Mouse (Mus musculus): ENCODE results near the gene Prmt8. TPM values are rescaled to one million over a fixed set of nuclear protein-coding genes. Genes with fewer than 3 reads are reported as not detected.

Gene Prmt8
- polyA plus RNA-seq, 1 experiment from 2014 or later, result 41.2 TPM

- 25% methylated on average over 4 of the region's 4 CpGs for WGBS
- no peak overlapping the region for H3K9ac ChIP-seq
- H3K27ac ChIP-seq, result peak overlapping the region; percentile 76
- H3K4me3 ChIP-seq, result no peak overlapping the region
- no peaks in the 10 kb centered on the region for H3K9me3 ChIP-seq
- H3K36me3 ChIP-seq, result 0 out of 2 replicates have a peak, but pooled peaks cover 3% of the 10 kb centered on the region
- H3K4me1 ChIP-seq (replicated peaks), result peaks cover 30% of the 10 kb centered on the region
- H3K27me3 ChIP-seq, result no peaks in the 10 kb centered on the region
- no peak overlapping the region for H3K4me2 ChIP-seq
- ATAC-seq (ENCODE audit: low FRiP score), result peak; percentile 70
Measured at GRCm38 (mm10) chr6:127684981-127685380, 84.3 kb downstream of the Prmt8 start.

DNA sequence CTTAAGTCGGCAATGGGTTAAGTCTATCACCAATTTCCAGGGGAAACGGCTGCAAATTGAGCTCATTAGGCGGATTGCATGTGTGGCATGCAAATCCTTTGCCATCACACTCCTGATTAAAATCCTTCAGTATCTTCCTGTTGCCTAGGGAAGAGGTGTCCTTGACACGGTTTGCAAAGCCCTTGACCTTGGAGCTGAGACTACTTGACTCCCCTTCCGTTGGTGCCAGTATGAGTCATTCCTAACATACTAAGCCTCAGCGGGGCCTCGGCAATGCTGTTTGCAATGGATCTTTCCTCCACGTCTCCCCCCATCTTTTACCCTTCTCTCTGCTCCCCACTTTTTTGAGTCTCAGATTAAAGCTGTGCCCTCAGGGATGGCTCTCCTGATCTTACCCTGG lies 85.7 kb downstream of the Prmt8 start:
- no peak for ATAC-seq (ENCODE audit: low FRiP score)

DNA sequence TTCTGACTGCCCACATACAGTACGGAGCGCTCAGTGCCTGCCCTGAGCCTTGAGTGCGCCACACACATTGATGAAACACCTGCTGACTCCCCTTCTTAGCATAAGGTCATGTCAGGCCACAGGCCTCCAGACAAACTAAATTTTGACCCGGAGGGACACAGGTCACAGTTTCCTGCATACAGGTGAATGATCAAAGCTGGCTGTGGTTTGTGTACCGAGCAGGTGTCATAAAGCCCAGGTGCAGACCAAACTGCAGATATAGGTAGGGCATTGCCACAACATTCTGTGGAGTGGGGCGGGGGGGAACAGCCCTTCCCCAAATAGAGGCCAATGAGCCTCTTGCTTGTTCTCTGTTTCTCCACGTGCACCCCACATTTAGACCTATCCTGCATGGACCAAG lies 88.5 kb downstream of the Prmt8 start:
- Histone ChIP-seq H3K27me3 (no peaks in the 10 kb centered on the region), H3K27ac (no peak overlapping the region), H3K4me3 (no peak overlapping the region), H3K9ac (no peak overlapping the region), H3K4me2 (no peak overlapping the region), H3K36me3 (no peaks in the 10 kb centered on the region), H3K9me3 (no peaks in the 10 kb centered on the region), H3K4me1 (replicated peaks) (peaks cover 49% of the 10 kb centered on the region)
- no peak for ATAC-seq (ENCODE audit: low FRiP score)
- WGBS, result 93% methylated on average over 7 of the region's 7 CpGs

More for the DNA sequence above, 85.7 kb downstream of the Prmt8 start:
- no peaks in the 10 kb centered on the region for H3K27me3 ChIP-seq
- WGBS, result 58% methylated on average over 8 of the region's 8 CpGs
- H3K9me3 ChIP-seq, result no peaks in the 10 kb centered on the region
- H3K9ac ChIP-seq, result no peak overlapping the region
- no peak overlapping the region for H3K4me3 ChIP-seq
- H3K36me3 ChIP-seq, result no peaks in the 10 kb centered on the region
- no peak overlapping the region for H3K4me2 ChIP-seq
- peaks cover 32% of the 10 kb centered on the region for H3K4me1 ChIP-seq (replicated peaks)
- H3K27ac ChIP-seq, result peak overlapping the region; percentile 79

GRCm38 (mm10) chr6:127678998-127679397 lies 90.3 kb downstream of the Prmt8 start:
- 72% methylated on average over 3 of the region's 3 CpGs for WGBS
- no peaks in the 10 kb centered on the region for H3K9me3 ChIP-seq
- H3K27me3 ChIP-seq, result no peaks in the 10 kb centered on the region
- no peak overlapping the region for H3K4me2 ChIP-seq
- no peak overlapping the region for H3K27ac ChIP-seq
- no peak overlapping the region for H3K4me3 ChIP-seq
- ATAC-seq (ENCODE audit: low FRiP score), result no peak
- H3K4me1 ChIP-seq (replicated peaks), result peaks cover 33% of the 10 kb centered on the region
- no peak overlapping the region for H3K9ac ChIP-seq
- no peaks in the 10 kb centered on the region for H3K36me3 ChIP-seq

DNA sequence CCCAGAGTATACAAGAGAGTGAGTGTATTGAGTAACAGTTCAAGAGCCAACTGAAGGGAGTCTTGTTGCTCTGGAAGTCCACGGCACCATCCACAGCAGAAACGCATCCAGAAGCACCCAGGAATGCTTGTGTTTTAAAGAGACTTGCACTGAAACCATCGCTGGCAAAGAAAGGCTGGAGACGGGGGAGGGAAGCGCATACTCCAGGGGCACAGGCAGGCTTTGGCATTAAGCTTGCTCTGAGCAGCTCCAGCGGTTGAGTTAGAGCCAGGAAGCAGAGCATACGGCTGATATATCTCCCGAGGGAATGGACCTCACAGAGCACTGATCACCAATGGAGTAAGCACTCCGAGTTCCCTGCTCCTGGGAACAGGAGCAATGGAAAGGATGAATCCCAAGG lies 91.0 kb downstream of the Prmt8 start:
- Histone ChIP-seq H3K4me3 (no peak overlapping the region), H3K36me3 (no peaks in the 10 kb centered on the region), H3K27ac (no peak overlapping the region), H3K9me3 (no peaks in the 10 kb centered on the region), H3K9ac (no peak overlapping the region), H3K4me1 (replicated peaks) (peaks cover 26% of the 10 kb centered on the region), H3K27me3 (no peaks in the 10 kb centered on the region), H3K4me2 (no peak overlapping the region)
- ATAC-seq (ENCODE audit: low FRiP score), result no peak
- 69% methylated on average over 9 of the region's 9 CpGs for WGBS

DNA sequence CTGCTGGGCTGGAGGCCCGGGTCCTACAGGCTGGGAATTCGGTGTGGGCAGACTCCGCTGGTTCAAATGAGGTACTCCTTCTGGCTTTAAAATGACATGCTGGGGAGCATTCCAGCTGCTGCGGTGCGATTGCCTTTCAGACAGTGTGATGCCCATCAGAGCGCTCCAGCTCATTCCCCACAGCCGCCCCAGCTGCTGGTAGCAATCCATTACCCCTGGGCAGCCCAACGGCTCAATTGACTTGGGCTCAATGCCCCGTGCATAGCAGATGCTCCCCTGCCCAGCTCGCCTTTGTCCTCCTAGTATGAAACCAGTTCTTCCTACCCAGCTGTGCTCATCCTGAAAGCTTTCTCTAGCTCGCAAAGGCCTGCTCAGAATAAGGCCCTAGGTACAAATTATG lies 92.4 kb downstream of the Prmt8 start:
- no peak overlapping the region for H3K4me2 ChIP-seq
- H3K9ac ChIP-seq, result peak overlapping the region; percentile 24; the same call in 1 of the 2 replicates
- H3K27me3 ChIP-seq, result no peaks in the 10 kb centered on the region
- H3K9me3 ChIP-seq, result no peaks in the 10 kb centered on the region
- ATAC-seq (ENCODE audit: low FRiP score), result peak; percentile 81
- H3K4me3 ChIP-seq, result no peak overlapping the region
- H3K36me3 ChIP-seq, result no peaks in the 10 kb centered on the region
- H3K27ac ChIP-seq, result peak overlapping the region; percentile 68
- 38% methylated on average over 11 of the region's 11 CpGs for WGBS
- peaks cover 19% of the 10 kb centered on the region for H3K4me1 ChIP-seq (replicated peaks)

DNA sequence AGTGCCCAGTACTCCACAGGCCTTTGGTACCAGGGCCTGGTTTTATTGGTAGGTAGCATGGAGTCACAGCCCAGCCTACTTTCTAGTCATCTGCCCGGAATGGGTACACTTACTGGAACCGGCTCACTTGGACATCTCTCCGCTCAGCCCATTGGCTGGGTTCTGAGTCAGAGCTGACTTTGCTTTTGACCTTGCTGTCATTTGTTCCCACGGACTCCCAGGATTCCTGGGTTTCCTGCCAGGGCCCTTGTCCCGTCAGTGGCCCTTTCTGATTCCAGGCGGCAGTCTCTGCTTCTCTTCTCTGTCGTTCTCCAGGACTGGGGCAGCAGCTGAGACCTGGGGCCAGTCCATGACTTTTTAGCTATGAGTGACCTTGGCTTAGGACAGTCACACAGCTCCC lies 97.2 kb downstream of the Prmt8 start:
- H3K9ac ChIP-seq, result no peak overlapping the region
- H3K4me1 ChIP-seq (replicated peaks), result peaks cover 16% of the 10 kb centered on the region
- no peak for ATAC-seq (ENCODE audit: low FRiP score)
- 86% methylated on average over 7 of the region's 7 CpGs for whole genome bisulfite sequencing
- no peaks in the 10 kb centered on the region for H3K36me3 ChIP-seq
- no peak overlapping the region for H3K4me3 ChIP-seq
- no peak overlapping the region for H3K4me2 ChIP-seq
- H3K9me3 ChIP-seq, result no peaks in the 10 kb centered on the region
- H3K27me3 ChIP-seq, result no peaks in the 10 kb centered on the region
- H3K27ac ChIP-seq, result no peak overlapping the region

- H3K9ac ChIP-seq, result no peak overlapping the region
- H3K4me2 ChIP-seq, result no peak overlapping the region
- H3K36me3 ChIP-seq, result no peaks in the 10 kb centered on the region
- H3K4me3 ChIP-seq, result no peak overlapping the region
- H3K4me1 ChIP-seq (replicated peaks), result peaks cover 8% of the 10 kb centered on the region; the same call in 1 of the 2 replicates
- H3K27ac ChIP-seq, result no peak overlapping the region
- no peaks in the 10 kb centered on the region for H3K9me3 ChIP-seq
- 95% methylated on average over 4 of the region's 4 CpGs for WGBS
- no peaks in the 10 kb centered on the region for H3K27me3 ChIP-seq
- no peak for ATAC-seq (ENCODE audit: low FRiP score)
Measured at GRCm38 (mm10) chr6:127670031-127670430, 99.2 kb downstream of the Prmt8 start.

DNA sequence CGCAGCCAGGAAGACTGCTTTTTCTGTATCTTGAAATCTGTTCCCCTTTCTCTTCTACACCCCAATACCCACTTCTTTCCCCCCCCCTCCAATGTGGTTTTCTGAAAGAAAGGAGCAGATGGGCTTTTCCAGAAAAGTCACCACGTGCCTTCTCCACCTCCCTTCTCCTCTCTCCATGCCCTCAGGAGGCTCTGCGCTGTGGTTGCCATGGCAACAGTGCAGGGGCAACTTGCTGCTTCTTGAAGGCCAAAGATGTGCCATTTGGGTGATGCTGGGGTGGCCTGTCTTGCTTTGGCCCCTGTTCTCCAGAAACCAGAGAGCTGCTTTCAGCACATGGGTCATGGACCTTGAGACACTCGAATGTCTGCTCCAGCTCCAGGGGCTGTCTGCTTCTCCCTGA lies 100.0 kb downstream of the Prmt8 start:
- Histone ChIP-seq H3K27ac (no peak overlapping the region), H3K9ac (no peak overlapping the region), H3K4me1 (replicated peaks) (peaks cover 8% of the 10 kb centered on the region; the same call in 1 of the 2 replicates), H3K9me3 (no peaks in the 10 kb centered on the region), H3K4me2 (no peak overlapping the region), H3K27me3 (no peaks in the 10 kb centered on the region), H3K36me3 (no peaks in the 10 kb centered on the region), H3K4me3 (no peak overlapping the region)
- ATAC-seq (ENCODE audit: low FRiP score), result no peak
- 50% methylated on average over 4 of the region's 4 CpGs for WGBS

- no peak for ATAC-seq (ENCODE audit: low FRiP score)
- H3K36me3 ChIP-seq, result no peaks in the 10 kb centered on the region
- no peak overlapping the region for H3K4me2 ChIP-seq
- no peaks in the 10 kb centered on the region for H3K27me3 ChIP-seq
- 84% methylated on average over 7 of the region's 7 CpGs for WGBS
- H3K27ac ChIP-seq, result no peak overlapping the region
- H3K4me3 ChIP-seq, result no peak overlapping the region
- no peak overlapping the region for H3K9ac ChIP-seq
- H3K9me3 ChIP-seq, result no peaks in the 10 kb centered on the region
- 0 out of 2 replicates have a peak, but pooled peaks cover 4% of the 10 kb centered on the region for H3K4me1 ChIP-seq (replicated peaks)
Measured at GRCm38 (mm10) chr6:127663263-127663662, 106.0 kb downstream of the Prmt8 start.

DNA sequence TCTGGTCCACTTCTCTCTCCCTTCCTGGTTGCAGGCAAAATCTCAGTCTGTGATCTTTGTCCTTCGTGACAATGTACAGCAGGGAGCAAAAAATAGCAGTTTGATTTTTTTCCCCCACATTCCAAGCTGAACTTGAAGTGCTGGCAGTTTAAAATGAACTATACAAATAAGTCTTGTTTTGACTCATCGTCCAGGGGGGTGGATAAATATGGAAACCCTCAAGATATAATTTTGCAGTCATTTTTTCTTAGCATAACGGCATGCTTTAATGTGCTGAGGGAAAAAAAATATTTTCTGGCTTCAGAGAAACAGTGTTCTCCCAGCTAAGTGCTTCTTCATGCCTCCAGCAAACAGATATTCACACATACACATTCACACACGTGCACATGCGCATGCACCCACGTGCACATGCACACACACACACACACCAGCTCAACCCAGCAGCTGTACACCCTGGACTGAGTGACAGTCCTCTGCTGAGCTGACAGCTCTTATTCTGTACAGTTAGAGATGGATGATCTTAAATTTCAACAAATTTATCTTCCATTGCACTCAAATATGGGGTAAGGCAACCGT lies 107.5 kb downstream of the Prmt8 start:
- no peak overlapping the region for H3K9ac ChIP-seq
- H3K27me3 ChIP-seq, result no peaks in the 10 kb centered on the region
- H3K4me2 ChIP-seq, result no peak overlapping the region
- 87% methylated on average over 7 of the region's 7 CpGs for WGBS
- no peaks in the 10 kb centered on the region for H3K36me3 ChIP-seq
- H3K4me3 ChIP-seq, result no peak overlapping the region
- ATAC-seq (ENCODE audit: low FRiP score), result no peak
- H3K27ac ChIP-seq, result no peak overlapping the region
- H3K4me1 ChIP-seq (replicated peaks), result 0 out of 2 replicates have a peak, but pooled peaks cover 4% of the 10 kb centered on the region
- no peaks in the 10 kb centered on the region for H3K9me3 ChIP-seq

GRCm38 (mm10) chr6:127659966-127660365 lies 109.3 kb downstream of the Prmt8 start:
- no peak for ATAC-seq (ENCODE audit: low FRiP score)
- no peak overlapping the region for H3K4me3 ChIP-seq
- 96% methylated on average over 4 of the region's 4 CpGs for WGBS
- 0 out of 2 replicates have a peak, but pooled peaks cover 4% of the 10 kb centered on the region for H3K4me1 ChIP-seq (replicated peaks)
- H3K9ac ChIP-seq, result no peak overlapping the region
- no peak overlapping the region for H3K27ac ChIP-seq
- no peaks in the 10 kb centered on the region for H3K9me3 ChIP-seq
- H3K36me3 ChIP-seq, result no peaks in the 10 kb centered on the region
- no peak overlapping the region for H3K4me2 ChIP-seq
- no peaks in the 10 kb centered on the region for H3K27me3 ChIP-seq

DNA sequence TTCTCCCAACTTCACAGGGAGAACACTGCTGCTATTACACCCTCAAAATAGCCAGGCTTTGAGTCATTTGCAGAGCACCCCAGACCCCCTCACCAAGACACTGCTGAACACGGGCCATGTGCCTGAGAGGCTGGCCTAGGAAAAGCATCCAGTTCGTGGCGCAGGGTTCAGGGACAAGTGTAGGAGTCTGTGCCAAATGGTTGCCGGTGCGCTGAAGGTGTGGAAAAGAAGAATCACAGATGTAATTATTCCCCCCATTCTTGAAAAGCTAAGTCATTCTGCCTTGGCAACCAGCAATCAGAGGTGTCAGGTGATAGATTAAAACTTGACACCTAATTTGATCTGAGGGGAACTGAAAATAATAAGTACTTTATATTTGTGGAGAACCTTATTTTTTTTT lies 109.8 kb downstream of the Prmt8 start:
- H3K9me3 ChIP-seq, result 0 out of 2 replicates have a peak, but pooled peaks cover under 1% of the 10 kb centered on the region
- H3K4me3 ChIP-seq, result no peak overlapping the region
- H3K27ac ChIP-seq, result no peak overlapping the region
- ATAC-seq (ENCODE audit: low FRiP score), result no peak
- no peak overlapping the region for H3K4me2 ChIP-seq
- H3K4me1 ChIP-seq (replicated peaks), result 0 out of 2 replicates have a peak, but pooled peaks cover 4% of the 10 kb centered on the region
- H3K36me3 ChIP-seq, result no peaks in the 10 kb centered on the region
- H3K9ac ChIP-seq, result no peak overlapping the region
- H3K27me3 ChIP-seq, result no peaks in the 10 kb centered on the region
- WGBS, result 70% methylated on average over 5 of the region's 5 CpGs

Measured in hindbrain, embryonic 13.5 days (tissue).